Mouse (Mus musculus): Measurements from ENCODE around the gene Akap1. TPM values are rescaled to one million over a fixed set of nuclear protein-coding genes. Genes with fewer than 3 reads are reported as not detected.
"Not testable (repeated sequence)": the region's sequence is repeated elsewhere in the genome, so short reads cannot be mapped to it uniquely, and the experiment has no call there.

Akap1 gene
- 54.1 and 56.3 TPM in 2 replicates for polyA plus RNA-seq (2012; rRNA removed)

DNA sequence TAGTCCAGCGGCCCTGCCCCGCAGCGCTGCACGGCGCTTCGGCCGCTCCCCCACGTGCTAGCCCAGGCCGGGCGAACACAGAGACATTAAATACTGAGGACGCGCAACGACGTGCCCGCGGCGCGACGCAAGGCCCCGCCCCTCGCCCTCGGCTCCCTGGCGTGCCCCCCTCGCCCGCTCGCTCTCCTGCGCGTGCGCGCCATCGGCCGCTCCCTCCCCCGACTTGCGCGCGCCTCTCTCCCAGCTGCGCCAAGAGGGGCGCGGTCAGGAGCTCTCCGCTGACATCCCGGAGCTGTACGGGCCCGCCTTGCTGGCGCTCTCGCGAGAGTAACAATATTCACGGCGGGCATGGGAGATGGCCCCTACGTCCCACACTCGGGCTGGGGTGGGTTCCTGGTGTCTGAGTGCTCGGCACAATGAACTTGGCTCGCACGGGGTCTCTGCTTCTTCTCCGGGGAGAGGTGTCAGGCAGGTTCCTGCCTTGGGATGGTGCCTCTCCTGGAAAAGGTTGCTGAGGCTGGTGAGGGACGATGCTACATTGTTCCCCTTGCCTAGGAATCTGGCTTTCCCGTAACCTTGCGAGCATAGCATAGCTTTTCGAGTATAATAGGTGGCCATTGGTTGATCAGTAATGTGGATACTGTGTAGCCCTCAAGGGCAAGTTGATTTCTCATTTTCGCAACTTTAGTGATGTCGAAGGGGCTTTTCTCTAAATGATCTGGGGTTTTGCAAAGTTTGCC, at the start of gene Akap1:
Gene Akap1 (minus strand): TSS at position 129 of the 740 bp plus-strand sequence.
- DNase-seq (ENCODE audit: low read depth), result no peak

DNA sequence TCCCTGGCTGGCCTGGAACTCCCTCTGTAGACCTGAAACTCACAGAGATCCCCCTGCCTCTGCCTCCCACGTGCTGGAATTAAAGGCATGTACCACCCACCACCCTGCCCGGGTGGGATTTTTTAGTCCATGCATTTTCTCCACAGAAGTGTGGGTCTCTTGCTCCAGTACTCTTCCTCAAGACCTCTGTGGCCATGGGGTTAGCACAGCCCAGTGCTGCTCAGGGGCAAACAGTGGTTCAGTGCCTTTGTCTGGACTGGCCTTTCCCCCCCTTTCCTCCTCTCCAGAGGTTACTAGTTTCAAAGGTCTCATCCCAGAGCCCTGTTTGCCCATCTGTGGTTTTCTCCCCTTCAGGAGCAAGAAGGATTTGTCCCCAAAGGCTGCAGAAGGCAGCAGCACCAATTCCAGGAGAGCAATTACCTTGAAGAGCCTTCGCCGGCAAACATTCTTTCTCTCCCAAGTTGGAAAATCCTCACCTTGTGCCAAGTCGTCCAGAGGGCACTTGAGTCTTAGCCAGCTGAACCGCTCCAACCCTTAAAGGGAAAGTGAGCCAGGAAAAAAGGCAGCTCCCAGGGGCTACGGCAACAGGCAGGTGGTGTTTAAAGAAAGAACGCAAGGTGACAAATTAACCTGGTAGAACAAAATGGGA, 45.1 kb upstream of the Akap1 start:
- no peak for DNase-seq (ENCODE audit: low read depth)

DNA sequence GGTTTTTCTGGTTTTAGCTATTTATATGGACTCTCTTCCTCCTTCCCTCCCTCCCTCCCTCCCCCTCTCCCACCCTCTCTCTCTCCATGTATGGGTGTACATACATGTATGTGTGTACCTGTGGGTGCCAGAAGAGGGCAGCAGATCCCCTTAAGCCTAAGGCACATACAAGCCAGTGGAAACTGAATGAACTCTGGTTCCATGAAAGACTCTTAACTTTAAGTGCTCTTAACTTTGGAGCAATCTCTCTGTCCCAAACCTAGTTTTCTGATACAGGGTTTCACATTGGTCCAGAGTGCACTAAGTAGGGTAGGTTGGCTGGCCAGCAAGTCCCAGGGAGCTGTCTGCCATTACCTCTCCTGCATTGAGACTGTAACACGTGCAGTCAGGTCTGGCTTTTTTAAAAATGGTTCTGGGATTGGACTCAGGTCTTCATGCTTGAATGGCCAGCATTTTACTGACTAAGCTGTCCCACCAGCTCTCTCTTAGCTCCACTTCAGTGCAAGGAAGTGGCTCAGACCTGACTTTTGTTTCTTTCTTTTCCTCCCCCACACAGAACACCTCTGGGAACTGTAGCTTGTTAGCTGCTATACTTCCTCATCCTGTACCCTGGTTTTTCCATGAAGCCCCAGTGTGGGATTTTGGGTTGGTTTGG, 44.3 kb upstream of the Akap1 start:
- no peak for DNase-seq (ENCODE audit: low read depth)

DNA sequence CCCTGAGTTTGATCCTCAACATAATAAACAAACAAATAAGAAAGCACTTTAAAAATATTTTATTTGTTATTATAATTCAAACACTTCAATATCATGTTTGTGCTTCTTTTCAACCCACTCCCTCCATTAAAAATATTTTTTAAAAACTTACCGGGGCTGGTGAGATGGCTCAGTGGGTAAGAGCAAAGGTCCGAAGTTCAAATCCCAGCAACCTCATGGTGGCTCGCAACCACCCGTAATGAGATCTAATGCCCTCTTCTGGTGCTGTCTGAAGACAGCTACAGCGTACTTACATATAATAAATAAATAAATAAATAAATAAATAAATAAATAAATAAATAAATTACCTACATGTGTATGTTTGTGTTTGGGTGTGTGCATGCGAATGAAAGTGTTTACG, 43.5 kb upstream of the Akap1 start:
- no peak for DNase-seq (ENCODE audit: low read depth)

DNA sequence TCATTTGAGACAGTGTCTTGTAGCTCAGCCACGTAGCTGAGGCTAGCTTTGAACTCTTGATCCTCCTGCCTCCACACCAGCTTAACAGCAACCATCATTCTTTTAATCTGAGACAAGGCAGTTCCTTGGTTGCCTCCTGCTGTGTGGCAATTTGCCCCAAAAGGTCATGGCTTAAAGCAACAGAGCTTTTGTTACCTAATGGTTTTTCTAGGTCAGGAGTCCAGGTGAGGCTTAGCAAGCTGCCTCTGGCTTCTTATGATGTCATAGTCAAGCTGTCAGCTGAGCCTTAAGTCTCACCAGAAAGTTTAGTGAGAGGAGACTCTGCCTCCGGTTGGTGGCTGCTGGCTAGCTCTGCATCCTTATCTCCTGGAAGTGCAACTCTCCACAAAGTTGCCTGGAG, 41.2 kb upstream of the Akap1 start:
- DNase-seq (ENCODE audit: low read depth), result no peak

DNA sequence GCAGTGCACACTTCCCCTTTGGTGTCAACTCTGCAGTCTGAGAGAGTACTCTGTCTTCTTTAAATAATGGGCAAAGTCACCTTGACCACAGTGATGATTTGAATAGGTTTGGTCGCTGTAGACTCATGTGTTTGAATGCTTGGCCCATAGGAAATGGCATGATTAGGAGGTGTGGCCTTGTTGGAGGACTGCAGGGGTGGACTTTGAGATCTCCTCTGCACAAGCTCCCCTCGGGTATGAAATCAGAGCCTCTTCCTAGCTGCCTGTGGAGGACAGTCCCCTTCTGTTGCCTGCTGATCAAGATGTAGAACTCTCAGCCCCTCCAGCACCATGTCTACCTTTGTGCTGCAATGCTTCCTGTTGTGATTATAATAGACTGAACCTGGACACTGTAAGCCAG, 39.7 kb upstream of the Akap1 start:
- no peak for DNase-seq (ENCODE audit: low read depth)

DNA sequence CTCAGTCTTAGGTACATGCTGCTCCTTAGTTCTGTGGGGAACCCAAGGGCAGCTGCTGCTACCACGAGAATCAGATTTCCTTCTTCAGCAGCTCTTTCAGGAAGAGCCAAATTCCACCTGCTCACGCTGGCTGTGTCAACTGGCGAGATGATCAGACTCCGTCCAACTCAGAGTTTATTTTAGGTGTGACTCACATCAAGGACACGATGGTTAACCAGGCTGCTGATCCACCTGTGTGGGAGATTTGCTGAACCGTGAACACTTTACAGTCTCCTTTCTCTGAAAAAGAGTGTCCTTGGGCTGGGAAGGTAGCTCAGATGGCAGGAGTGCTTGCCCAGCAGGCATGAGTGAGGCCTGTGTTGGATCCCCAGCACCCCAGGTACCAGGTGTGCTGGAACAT, 38.4 kb upstream of the Akap1 start:
- no peak for DNase-seq (ENCODE audit: low read depth)

DNA sequence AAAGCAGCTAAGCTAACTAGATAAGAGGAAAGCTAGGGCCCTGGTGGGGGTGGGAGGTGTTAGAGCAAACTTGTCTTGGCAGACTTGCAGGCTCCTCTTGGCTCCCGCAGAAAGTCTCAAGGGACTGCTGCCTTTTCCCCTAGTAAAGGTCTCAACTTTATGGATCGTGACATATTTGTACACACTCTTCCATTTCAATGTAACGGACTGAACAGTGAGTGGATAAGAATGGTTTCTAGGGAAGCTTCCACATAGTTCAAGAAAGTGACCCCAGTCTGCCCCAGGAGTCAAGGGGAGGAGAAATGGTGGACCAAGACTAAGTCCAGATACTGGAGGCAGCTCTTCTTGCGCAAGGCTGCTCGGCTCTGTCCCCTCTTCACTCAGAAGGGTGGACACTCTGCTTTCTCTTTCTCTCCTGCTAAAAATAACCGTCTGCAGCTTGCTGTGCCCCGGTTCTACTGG, 37.0 kb upstream of the Akap1 start:
- DNase-seq (ENCODE audit: low read depth), result no peak

DNA sequence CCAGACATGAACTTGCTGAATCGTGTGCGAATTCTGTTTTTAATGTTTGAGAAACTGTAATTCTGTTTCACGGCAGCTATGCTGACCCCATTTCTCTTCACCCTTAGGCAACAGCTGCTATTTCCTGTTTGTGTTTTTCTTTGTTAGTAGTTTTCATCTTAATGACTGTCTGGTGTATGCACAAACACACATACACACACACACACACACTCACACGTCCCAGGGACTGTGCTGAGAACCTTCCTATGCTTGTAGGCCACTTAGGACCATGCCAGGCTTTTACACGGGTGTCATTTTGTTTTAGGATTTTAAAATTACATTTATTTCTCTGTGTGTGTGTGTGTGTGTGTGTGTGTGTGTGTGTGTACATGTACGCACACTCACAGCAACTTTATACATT, 35.2 kb upstream of the Akap1 start:
- no peak for DNase-seq (ENCODE audit: low read depth)

DNA sequence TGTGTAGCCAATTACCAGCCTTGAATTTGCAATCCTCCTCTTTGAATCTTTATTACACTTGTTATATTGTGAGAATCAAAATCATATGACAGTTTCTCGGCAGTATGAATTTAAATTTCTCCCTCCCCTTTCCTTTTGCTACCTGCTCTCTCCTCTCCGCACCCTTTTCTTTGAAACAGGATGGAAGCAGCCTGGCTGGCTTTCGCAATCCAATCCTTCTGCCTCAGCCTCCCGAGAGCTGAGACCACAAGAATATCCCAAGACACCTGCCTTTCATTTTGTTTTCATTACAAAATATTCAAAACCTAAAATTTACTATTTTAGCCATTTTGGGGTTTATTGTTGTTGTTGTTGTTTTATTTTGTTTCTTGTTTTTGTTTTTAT, 34.0 kb upstream of the Akap1 start:
- no peak for DNase-seq (ENCODE audit: low read depth)

DNA sequence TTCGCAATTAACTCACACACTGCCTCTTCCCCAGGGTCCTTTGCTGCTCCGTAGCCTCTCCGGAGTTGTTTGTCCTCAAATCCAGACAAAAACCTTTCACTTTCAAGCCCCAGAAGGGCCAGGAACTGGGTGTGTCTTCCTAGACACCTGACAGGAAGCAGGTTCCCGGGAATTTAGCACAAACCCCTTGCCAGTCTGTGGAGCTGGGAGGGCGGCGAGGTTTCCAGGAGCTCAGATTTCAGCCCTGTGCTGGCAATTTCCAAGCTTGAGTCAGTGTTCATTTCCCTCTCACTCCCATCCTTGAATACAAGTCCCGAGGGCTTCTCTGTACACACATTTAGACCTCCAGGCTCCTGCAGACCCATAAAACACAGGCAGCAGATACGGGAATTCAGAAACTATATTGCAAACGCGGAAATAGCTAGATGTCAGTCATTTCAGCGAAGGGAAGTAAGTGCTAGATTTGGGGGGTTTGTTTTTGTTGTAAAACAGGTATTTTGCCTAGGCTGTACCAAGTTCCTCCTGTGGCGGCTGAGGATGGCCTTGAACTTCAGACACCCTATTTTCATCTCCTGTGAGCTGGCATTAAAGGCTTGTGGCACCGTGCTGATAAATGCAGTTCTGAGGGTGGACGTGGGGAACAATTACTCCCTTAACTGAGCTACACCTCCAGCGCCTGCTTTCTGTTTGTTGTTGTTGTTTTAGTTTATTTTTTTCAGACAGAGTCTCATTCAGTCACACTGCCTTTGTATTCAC, 33.4 kb upstream of the Akap1 start:
- no peak for DNase-seq (ENCODE audit: low read depth)

DNA sequence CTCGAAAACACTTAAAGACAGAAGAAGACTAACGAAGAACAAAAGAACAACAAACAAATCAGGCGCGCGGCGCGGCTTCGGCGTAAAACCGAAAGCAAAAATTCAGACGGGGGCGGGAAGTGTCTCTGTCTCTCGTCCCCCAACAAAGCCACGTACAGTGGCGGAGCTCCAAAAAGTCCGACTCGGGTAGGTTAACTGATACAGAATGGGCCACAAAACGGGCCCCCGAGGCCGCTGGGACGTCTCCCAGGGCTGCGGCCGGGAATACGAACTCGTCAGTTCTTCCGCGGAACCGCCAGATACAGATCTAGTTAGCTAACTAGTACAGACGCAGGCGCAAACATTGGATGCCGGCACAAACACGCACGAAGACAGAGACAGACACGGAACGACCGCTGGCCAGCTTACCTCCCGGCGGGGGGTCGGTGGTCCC, 31.4 kb upstream of the Akap1 start:
- not testable (repeated sequence) for DNase-seq (ENCODE audit: low read depth)

DNA sequence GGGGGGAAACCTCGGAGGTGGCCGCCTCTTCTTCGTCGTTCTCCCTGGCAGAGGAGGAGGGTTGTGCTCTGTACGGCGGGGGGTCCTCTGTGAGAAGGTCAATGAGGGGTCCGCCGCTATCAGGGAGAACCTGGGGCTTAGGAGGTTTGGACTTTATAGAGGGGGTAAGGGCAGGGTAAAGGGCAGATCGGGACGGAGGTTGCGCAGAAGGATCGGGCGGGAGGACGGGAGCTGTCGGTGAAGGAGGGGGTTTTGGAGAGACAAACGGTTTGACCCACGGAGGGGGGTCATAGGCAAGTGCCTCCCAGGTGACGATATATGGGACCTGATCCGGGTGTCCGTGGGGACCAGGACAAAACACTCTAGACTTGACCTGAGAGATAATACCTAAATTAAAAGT, 30.8 kb upstream of the Akap1 start:
- DNase-seq (ENCODE audit: low read depth), result not testable (repeated sequence)

DNA sequence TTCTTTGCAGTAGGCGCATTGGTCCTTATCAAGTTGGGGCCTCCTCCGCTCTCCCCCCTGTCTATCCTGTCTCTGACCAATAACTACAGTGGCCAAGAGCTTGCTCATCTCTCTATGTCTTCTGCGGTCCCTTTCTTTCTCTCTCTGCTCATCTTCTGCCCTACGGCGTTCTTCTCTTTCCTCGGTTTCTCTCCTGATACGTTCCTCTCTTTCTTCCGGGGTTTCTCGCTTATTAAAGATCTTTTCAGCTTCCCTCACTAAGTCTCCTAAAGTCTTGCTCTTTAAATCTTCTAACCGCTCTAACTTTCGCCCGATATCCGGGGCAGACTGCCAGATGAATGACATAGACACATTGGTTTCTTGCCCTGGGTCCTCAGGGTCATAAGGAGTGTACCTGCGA, 29.9 kb upstream of the Akap1 start:
- not testable (repeated sequence) for DNase-seq (ENCODE audit: low read depth)

DNA sequence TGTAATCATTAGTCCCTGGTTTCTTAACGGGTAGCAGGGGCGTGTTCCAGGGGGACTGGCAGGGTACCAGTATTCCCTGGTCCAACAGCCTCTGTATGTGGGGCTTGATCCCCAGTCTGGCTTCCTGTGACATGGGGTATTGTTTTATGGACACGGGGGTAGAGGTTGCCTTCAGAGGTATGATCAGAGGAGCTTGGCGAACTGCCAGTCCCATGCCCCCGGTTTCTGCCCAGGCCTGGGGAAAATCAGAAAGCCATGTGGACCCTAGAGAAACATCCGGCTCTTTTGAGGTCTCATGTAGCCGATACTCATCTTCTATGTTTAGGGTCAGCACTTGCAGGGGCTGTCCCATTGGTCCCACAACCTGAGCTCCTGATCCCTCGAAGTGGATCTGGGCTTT, 29.1 kb upstream of the Akap1 start:
- DNase-seq (ENCODE audit: low read depth), result not testable (repeated sequence)

DNA sequence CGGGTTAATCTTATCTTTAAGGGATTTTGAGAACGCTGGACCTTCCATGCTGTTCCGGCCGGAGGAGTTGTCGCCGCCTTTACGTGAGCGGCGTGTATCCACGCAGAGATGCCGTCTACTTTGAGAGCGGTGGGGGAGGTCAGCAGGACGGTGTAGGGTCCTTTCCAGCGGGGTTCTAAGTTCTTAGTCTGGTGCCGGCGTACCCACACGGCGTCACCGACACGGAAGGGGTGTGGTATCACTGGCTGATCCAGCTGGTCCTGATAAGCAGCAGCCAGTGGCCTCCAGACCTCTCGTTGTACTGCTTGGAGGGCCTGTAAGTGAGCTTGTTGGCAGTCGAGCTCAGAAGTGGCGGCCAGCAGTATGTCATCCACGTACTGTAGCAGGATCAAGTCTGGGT, 28.4 kb upstream of the Akap1 start:
- DNase-seq (ENCODE audit: low read depth), result not testable (repeated sequence)

DNA sequence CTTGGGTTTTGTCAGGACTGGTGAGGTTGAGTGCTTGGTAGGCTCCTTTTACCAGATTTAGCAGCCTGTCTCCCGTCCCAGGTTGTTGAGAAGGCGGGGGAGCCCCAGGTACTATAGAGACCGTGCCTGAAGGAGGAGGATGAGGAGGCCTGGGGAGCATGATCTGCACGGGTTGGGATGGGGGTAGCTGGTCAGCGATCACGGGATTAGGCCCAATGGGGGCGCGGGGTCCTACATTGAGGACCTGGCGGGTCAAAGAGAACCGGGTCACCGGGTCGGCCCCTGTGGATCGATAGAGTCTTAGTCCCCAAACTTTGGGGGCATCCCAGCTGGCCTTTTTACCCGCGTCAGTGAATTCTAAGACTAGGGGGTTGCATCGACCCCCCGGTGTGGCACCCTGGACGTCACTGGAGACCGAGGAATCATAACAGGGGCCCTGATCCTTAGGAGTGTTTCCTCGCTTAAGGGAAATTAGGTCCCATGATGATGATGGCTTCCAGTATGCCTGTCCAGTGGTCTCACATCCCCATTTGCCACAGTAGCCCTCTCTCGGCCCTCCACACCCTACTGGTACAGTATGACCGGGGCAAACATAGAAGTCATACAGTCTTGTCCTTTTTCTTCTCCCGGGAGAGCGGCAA, 27.7 kb upstream of the Akap1 start:
- DNase-seq (ENCODE audit: low read depth), result not testable (repeated sequence)

DNA sequence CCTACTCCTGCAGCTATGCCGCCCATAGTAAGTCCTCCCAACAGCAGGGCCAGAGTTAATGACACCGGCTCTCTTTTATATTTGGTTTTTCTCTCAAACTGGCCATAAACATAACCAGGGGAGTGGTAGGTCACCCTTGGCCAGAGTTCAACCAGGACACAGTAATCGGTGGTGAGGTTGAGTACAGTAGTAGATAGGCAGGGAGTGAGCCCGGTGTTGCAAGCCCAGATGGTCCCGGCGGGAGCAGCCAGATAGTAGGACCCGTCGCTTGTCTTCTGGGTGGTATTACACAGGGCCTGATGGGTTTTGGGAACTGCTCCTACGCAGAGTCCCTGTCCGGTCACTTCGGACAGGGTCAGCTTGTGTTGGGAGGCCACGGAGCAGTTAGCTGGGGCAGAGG, 27.1 kb upstream of the Akap1 start:
- not testable (repeated sequence) for DNase-seq (ENCODE audit: low read depth)

DNA sequence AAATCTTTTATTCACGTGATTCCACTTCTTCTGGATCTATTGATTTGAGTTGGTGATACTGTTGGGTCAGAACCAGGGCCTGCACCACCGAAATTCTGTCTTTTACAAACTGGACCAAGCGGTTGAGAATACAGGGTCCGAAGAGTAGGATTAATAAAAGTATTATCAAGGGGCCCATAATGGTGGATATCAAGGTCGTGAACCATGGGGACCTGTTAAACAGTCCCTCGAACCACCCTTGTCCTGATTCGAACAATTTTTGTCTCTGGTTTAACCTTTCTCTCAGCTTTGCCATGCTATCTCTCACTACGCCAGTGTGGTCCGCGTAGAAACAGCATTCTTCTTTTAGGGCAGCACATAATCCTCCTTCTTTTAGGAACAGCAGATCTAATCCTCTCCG, 26.5 kb upstream of the Akap1 start:
- DNase-seq (ENCODE audit: low read depth), result not testable (repeated sequence)

DNA sequence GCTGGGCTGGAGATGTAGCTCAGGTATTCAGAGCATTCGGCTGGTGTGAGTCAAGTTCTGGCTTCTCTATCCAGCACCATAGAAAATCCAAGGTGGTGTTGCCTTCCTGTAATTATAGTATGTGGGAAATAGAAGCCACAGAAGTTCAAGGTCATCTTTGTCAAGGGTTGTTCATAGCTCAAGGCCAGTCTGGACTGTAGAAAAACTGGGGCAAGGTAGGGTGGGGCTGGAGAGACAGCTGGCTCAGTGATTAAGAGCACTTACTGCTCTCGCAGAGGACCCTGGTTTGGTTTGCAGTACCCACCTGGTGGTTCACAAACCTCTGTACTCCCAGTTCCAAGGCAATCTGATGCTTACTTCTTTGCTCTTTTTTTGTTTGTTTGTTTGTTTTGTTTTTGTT, 24.6 kb upstream of the Akap1 start:
- DNase-seq (ENCODE audit: low read depth), result no peak

DNA sequence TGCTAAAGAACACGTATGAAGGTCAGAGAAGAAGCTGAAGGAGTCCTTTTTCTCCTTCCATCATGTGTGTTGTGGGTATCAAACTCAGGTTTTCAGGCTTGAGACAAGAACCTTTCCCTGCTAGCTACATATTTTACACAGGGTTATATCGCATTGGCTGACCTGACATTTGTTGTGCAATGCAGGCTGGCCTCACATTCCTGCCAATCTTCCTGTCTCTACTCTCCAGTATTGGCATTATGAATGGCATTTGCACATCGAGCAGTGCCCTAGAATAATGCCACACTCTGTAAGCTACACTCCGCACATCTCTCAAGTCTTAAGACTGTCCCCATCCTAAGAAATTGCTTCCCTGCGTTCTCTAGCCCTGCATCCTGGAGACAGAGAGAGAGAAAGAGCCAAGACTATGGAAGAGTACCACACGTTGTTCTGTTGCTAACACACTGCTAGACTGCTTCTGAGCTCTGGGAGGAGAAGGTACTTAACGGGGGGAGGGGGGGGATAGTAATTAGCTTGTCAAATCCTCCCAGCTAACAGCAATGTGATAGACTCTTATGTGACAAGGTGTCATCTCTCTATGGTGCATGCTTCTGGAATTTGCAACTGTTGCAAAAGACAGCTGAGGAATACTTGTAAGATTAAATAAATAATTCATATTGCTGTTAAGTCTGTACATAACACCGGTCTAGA, 20.1 kb upstream of the Akap1 start:
- no peak for DNase-seq (ENCODE audit: low read depth)
